Mouse (Mus musculus) liver, adult 2 months (tissue): Measurements from ENCODE around the gene St13. TPM values are rescaled to one million over a fixed set of nuclear protein-coding genes. Genes with fewer than 3 reads are reported as not detected.

Experiments
- DNase-seq: peaks from one replicate; pipeline ENCODE4 v3.0.0-alpha.2; 2011; ENCODE audit warnings: low read depth, low spot score; ENCODE audit errors: extremely low read depth
- H3K27ac ChIP-seq: fragments of 200-500 bp; replicated peaks from 2 replicates; pipeline ENCODE4 v1.5.1; 2012; ENCODE audit warnings: low read depth, mild to moderate bottlenecking, control low read depth, inconsistent platforms, low read length; ENCODE audit not compliant: insufficient read depth
- H3K27me3 ChIP-seq: fragments of 200-500 bp; 2 replicates; pipeline ENCODE4 v1.6.1; 2012; ENCODE audit warnings: mild to moderate bottlenecking, moderate library complexity, low read length, inconsistent platforms; ENCODE audit not compliant: control insufficient read depth, insufficient read depth
- H3K36me3 ChIP-seq: fragments of 200-500 bp; 2 replicates; pipeline ENCODE4 v1.6.1; 2012; ENCODE audit warnings: low read length, inconsistent platforms; ENCODE audit not compliant: control insufficient read depth, insufficient read depth
- H3K4me1 ChIP-seq: fragments of 200-500 bp; 2 replicates; pipeline ENCODE4 v1.6.1; 2011; ENCODE audit warnings: low read length; ENCODE audit not compliant: control insufficient read depth, insufficient read depth
- H3K4me3 ChIP-seq: fragments of 200-500 bp; 2 replicates; pipeline ENCODE4 v1.5.1; 2011; ENCODE audit warnings: low read depth, mild to moderate bottlenecking, control low read depth, low read length, moderate library complexity; ENCODE audit not compliant: insufficient read depth
- H3K79me2 ChIP-seq: fragments of 200-500 bp; 2 replicates; pipeline ENCODE4 v1.6.1; 2012; ENCODE audit warnings: inconsistent platforms, mild to moderate bottlenecking, low read length, moderate library complexity; ENCODE audit not compliant: control insufficient read depth, insufficient read depth
- H3K9ac ChIP-seq: fragments of 200-500 bp; 2 replicates; pipeline ENCODE4 v1.6.1; 2012; ENCODE audit warnings: low read depth, mild to moderate bottlenecking, control low read depth, inconsistent platforms, low read length
- CTCF ChIP-seq: fragments of 200-500 bp; IDR thresholded peaks from 2 replicates; pipeline ENCODE4 v1.5.1; 2011; ENCODE audit warnings: low read depth, low read length, control low read depth
- POLR2A ChIP-seq: fragments of 200-500 bp; IDR thresholded peaks from 2 replicates; pipeline ENCODE4 v1.6.1; 2011; ENCODE audit warnings: low read length, control low read depth; ENCODE audit not compliant: insufficient read depth; ENCODE audit errors: extremely low read depth
- WGBS: fragments of 180-500 bp; shearing (Covaris S2); methylation state at CpG from one replicate; pipeline ENCODE4 v1.1.7; 2018; 5-methylcytosine and 5-hydroxymethylcytosine counted together
- polyA plus RNA-seq: library from polyadenylated mRNA; depleted of rRNA; stranded (reverse); fragments of >200 nt; gene quantifications from 2 replicates; pipeline ENCODE4 v1.2.3, GENCODE M21; 2012; rRNA removed
- total RNA-seq: library from RNA; depleted of rRNA; stranded (reverse); fragments of >200 nt; gene quantifications from 2 replicates; pipeline ENCODE4 v1.2.3, GENCODE M21; 2014; rRNA removed

St13 gene
- total and polyA plus RNA-seq, 2 experiments: 29.2 to 98.9 TPM

DNA sequence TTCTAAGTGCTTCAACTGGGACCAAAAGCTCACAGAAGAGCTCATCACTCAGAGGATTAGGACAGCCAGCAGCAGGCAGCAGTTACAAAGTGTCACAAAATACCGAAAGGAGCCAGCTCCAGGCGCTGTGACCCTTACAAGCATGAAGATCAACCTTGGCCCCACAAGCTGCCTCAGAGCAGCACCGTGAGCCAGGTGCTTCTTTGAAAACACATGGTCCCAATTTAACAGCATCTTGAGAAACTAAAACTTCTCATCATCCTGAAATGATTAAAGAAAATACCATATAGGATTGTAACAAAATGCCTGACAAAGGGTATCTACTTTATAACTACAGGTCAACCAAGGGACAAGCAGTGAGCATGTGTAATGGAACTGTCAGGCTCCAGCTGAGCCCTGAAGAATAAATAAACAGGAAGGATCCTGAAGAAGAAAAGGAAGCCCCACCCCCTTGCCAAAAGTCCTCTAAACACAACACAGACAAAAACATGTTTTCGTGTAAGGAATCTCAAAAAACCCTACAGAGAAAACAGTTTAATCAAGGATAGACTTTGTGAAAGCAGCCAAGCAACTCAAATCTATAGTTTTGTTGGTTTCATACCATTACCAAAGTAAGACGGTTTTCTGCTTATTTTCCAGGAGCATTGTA lies 70.0 kb downstream of the St13 start:
- Histone ChIP-seq H3K4me3 (no peak overlapping the region), H3K27ac (0 out of 2 replicates have a peak overlapping the region, but pooled peaks have one; percentile 13), H3K36me3 (peaks cover 78% of the 10 kb centered on the region), H3K27me3 (no peaks in the 10 kb centered on the region), H3K9ac (no peak overlapping the region), H3K79me2 (peaks cover 4% of the 10 kb centered on the region; the same call in 1 of the 2 replicates), H3K4me1 (0 out of 2 replicates have a peak, but pooled peaks cover 3% of the 10 kb centered on the region)
- TF ChIP-seq POLR2A: no peak
- no peak for TF ChIP-seq CTCF
- 81% methylated on average over 5 of the region's 5 CpGs for WGBS
- DNase-seq: no peak

- WGBS: 91% methylated on average over 7 of the region's 7 CpGs
- no peaks in the 10 kb centered on the region for H3K79me2 ChIP-seq
- peaks cover 78% of the 10 kb centered on the region for H3K36me3 ChIP-seq
These were observed 72.4 kb downstream of the St13 start for GRCm38 (mm10) chr15:81327501-81327900.

GRCm38 (mm10) chr15:81324979-81325378 lies 74.9 kb downstream of the St13 start:
- no peak overlapping the region for H3K27ac ChIP-seq
- no peak for TF ChIP-seq POLR2A
- no peak for TF ChIP-seq CTCF
- no peaks in the 10 kb centered on the region for H3K79me2 ChIP-seq
- no peak for DNase-seq
- H3K4me3 ChIP-seq: no peak overlapping the region
- WGBS: 59% methylated on average over 4 of the region's 4 CpGs
- H3K4me1 ChIP-seq: no peaks in the 10 kb centered on the region
- no peak overlapping the region for H3K9ac ChIP-seq
- peaks cover 83% of the 10 kb centered on the region for H3K36me3 ChIP-seq
- no peaks in the 10 kb centered on the region for H3K27me3 ChIP-seq

More at GRCm38 (mm10) chr15:81327501-81327900, 72.4 kb downstream of the St13 start:
- DNase-seq: no peak
- 0 out of 2 replicates have a peak, but pooled peaks cover 3% of the 10 kb centered on the region for H3K4me1 ChIP-seq
- TF ChIP-seq CTCF (no peak), POLR2A (no peak)
- H3K27me3 ChIP-seq: no peaks in the 10 kb centered on the region
- H3K27ac ChIP-seq: no peak overlapping the region
- no peak overlapping the region for H3K9ac ChIP-seq
- H3K4me3 ChIP-seq: no peak overlapping the region

DNA sequence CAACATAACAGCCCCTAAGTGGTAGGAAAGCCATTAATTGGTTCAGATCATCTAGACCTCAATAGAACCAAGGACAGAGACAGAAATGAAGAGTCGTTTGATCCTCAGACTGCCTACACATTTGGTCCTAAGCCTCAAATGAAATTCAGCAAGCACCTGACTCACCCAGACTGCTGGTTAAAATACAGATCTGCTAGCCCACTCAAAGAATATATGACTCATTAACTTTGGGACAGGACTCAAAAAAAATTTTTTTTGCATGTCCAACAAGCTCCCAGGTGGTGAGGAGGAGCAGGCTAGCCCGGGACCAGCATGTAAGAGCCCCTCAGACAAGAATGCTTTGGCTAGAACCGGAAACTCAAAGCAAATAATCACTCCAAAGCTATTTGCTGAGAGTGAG lies 79.7 kb downstream of the St13 start:
- WGBS: 99% methylated on average over 3 of the region's 3 CpGs
- no peak overlapping the region for H3K4me3 ChIP-seq
- no peaks in the 10 kb centered on the region for H3K79me2 ChIP-seq
- no peaks in the 10 kb centered on the region for H3K4me1 ChIP-seq
- peaks cover 83% of the 10 kb centered on the region for H3K36me3 ChIP-seq
- no peaks in the 10 kb centered on the region for H3K27me3 ChIP-seq
- TF ChIP-seq CTCF (no peak), POLR2A (no peak)
- DNase-seq: no peak
- no peak overlapping the region for H3K9ac ChIP-seq
- H3K27ac ChIP-seq: no peak overlapping the region

GRCm38 (mm10) chr15:81319462-81319861 lies 80.4 kb downstream of the St13 start:
- Histone ChIP-seq H3K9ac (no peak overlapping the region), H3K4me3 (no peak overlapping the region), H3K27me3 (no peaks in the 10 kb centered on the region), H3K36me3 (peaks cover 82% of the 10 kb centered on the region), H3K4me1 (no peaks in the 10 kb centered on the region), H3K27ac (no peak overlapping the region), H3K79me2 (no peaks in the 10 kb centered on the region)
- no peak for TF ChIP-seq CTCF
- no peak for TF ChIP-seq POLR2A
- WGBS: 94% methylated on average over 9 of the region's 9 CpGs
- no peak for DNase-seq

- peaks cover 46% of the 10 kb centered on the region for H3K36me3 ChIP-seq
- no peak for TF ChIP-seq CTCF
- no peak for TF ChIP-seq POLR2A
- no peak for DNase-seq
- H3K4me3 ChIP-seq: no peak overlapping the region
- no peak overlapping the region for H3K27ac ChIP-seq
- H3K4me1 ChIP-seq: no peaks in the 10 kb centered on the region
- H3K79me2 ChIP-seq: no peaks in the 10 kb centered on the region
- no peak overlapping the region for H3K9ac ChIP-seq
- 76% methylated on average over 3 of the region's 3 CpGs for WGBS
- no peaks in the 10 kb centered on the region for H3K27me3 ChIP-seq
These were observed 85.9 kb downstream of the St13 start for GRCm38 (mm10) chr15:81313928-81314327.

Other genes with a start within 250 kb of the St13 start
- gene Mrtfa, start 209.3 kb downstream of the St13 start, total RNA-seq: 1.0 and 3.1 TPM in 2 replicates
- gene Mrtfa, start 209.3 kb downstream of the St13 start, polyA plus RNA-seq: 5.0 and 5.6 TPM in 2 replicates
- gene Mchr1, start 164.6 kb downstream of the St13 start, total RNA-seq: not detected in 2 replicates
- gene Mchr1, start 164.6 kb downstream of the St13 start, polyA plus RNA-seq: not detected in 2 replicates
- gene Slc25a17, start 39.3 kb downstream of the St13 start, total RNA-seq: 56.1 and 67.8 TPM in 2 replicates
- gene Slc25a17, start 39.3 kb downstream of the St13 start, polyA plus RNA-seq: 30.2 and 30.4 TPM in 2 replicates
- 8.1 and 10.4 TPM in 2 replicates for gene Xpnpep3, start 61 bp upstream of the St13 start, total RNA-seq
- gene Xpnpep3, start 61 bp upstream of the St13 start, polyA plus RNA-seq: 5.2 and 6.8 TPM in 2 replicates
- 0.13 and 0.28 TPM in 2 replicates for gene Dnajb7, start 8.2 kb upstream of the St13 start, total RNA-seq
- gene Dnajb7, start 8.2 kb upstream of the St13 start, polyA plus RNA-seq: not detected in 2 replicates
- 45.5 and 59.3 TPM in 2 replicates for gene Rbx1, start 66.2 kb upstream of the St13 start, total RNA-seq
- gene Rbx1, start 66.2 kb upstream of the St13 start, polyA plus RNA-seq: 52.3 and 55.4 TPM in 2 replicates
- 17.9 and 27.7 TPM in 2 replicates for gene Ep300, start 185.3 kb upstream of the St13 start, total RNA-seq
- 6.5 and 8.5 TPM in 2 replicates for gene Ep300, start 185.3 kb upstream of the St13 start, polyA plus RNA-seq